Mouse (Mus musculus) spleen, adult 18-20 months (tissue): ENCODE measurements at regions not wholly inside any gene's neighbourhood (a gene's known extent, or its start where the extent isn't known, plus 50 kb on each side); places are given as distances from the start of the nearest gene placed in this dataset.

Experiments
- DNase-seq, 2 experiments: peaks; one replicate each; pipeline ENCODE4 v3.0.0; 2022; ENCODE audit warnings: mixed read lengths in 2 of 2

- DNase-seq: no peak
Observed at GRCm38 (mm10) chr4:34226886-34227285, 176.9 kb upstream of the Spaca1 start.

GRCm38 (mm10) chr4:34227611-34228010 is 177.6 kb upstream of the Spaca1 start:
- no peak for DNase-seq

GRCm38 (mm10) chr4:34231270-34231669 is 181.3 kb upstream of the Spaca1 start:
- peak in 1 of 2 experiments; percentile 40 for DNase-seq

GRCm38 (mm10) chr4:34234204-34234603 is 184.2 kb upstream of the Spaca1 start:
- no peak for DNase-seq

GRCm38 (mm10) chr4:34234645-34235044 is 184.7 kb upstream of the Spaca1 start:
- DNase-seq: no peak

- DNase-seq: no peak
Observed at GRCm38 (mm10) chr4:34237791-34238190, 187.8 kb upstream of the Spaca1 start.

- no peak for DNase-seq
Observed at GRCm38 (mm10) chr4:34239624-34240023, 189.6 kb upstream of the Spaca1 start.

- no peak for DNase-seq
Observed at GRCm38 (mm10) chr4:34241060-34241571, 191.1 kb upstream of the Spaca1 start.

- DNase-seq: no peak
Observed at GRCm38 (mm10) chr4:34241673-34242072, 191.7 kb upstream of the Spaca1 start.

- no peak for DNase-seq
Observed at GRCm38 (mm10) chr4:34259444-34259843, 209.5 kb upstream of the Spaca1 start.

- DNase-seq: no peak
Observed at GRCm38 (mm10) chr4:34260468-34260867, 210.5 kb upstream of the Spaca1 start.

GRCm38 (mm10) chr4:34261809-34262208 is 211.8 kb upstream of the Spaca1 start:
- DNase-seq: no peak

GRCm38 (mm10) chr4:34264431-34264830 is 214.4 kb upstream of the Spaca1 start:
- DNase-seq: no peak

GRCm38 (mm10) chr4:34274316-34274715 is 224.3 kb upstream of the Spaca1 start:
- no peak for DNase-seq

- no peak for DNase-seq
Observed at GRCm38 (mm10) chr4:34275372-34275771, 225.4 kb upstream of the Spaca1 start.

- DNase-seq: no peak
Observed at GRCm38 (mm10) chr4:34302504-34303108, 248.1 kb upstream of the Akirin2 start.

GRCm38 (mm10) chr4:34308921-34309563 is 241.7 kb upstream of the Akirin2 start:
- DNase-seq: no peak

GRCm38 (mm10) chr4:34310061-34310642 is 240.6 kb upstream of the Akirin2 start:
- no peak for DNase-seq

- no peak for DNase-seq
Observed at GRCm38 (mm10) chr4:34315848-34316247, 234.9 kb upstream of the Akirin2 start.

- DNase-seq: no peak
Observed at GRCm38 (mm10) chr4:34322841-34323240, 227.9 kb upstream of the Akirin2 start.

GRCm38 (mm10) chr4:34328151-34328785 is 222.5 kb upstream of the Akirin2 start:
- no peak for DNase-seq

GRCm38 (mm10) chr4:34336971-34337797 is 213.6 kb upstream of the Akirin2 start:
- no peak for DNase-seq

- DNase-seq: no peak
Observed at GRCm38 (mm10) chr4:34337852-34338251, 212.9 kb upstream of the Akirin2 start.
